Comparison of ENCODE assay signal across 8 mouse cellular contexts in genomic region chr11:107573061-107573692, GRCm38 (mm10). TPM values are rescaled to one million over a fixed set of nuclear protein-coding genes. Genes with fewer than 3 reads are reported as not detected.
A peak's percentile ranks its signal among the peaks of the same experiment; 100 is the strongest.
DNase-seq lines count a peak whose midpoint lies in the region; ATAC-seq and TF ChIP-seq lines count a peak whose summit lies in the region.

No protein-coding gene starts in this region.

- H3K9me3 ChIP-seq in limb, embryonic 14.5 days (ENCODE audit: control insufficient read depth, low read length), result no peaks in the 10 kb centered on the region
- H3K9me3 ChIP-seq in limb, embryonic 10.5 days (replicated peaks), result no peaks in the 10 kb centered on the region
- no peaks in the 10 kb centered on the region for H3K9me3 ChIP-seq in heart, embryonic 14.5 days (ENCODE audit: control insufficient read depth, low read length)
- H3K9me3 ChIP-seq in limb, embryonic 15.5 days, result no peaks in the 10 kb centered on the region
- H3K9me3 ChIP-seq in forebrain, embryonic 13.5 days (replicated peaks), result no peaks in the 10 kb centered on the region

- no peak overlapping the region for H3K4me3 ChIP-seq in limb, embryonic 14.5 days (replicated peaks; ENCODE audit: low read length)
- H3K4me3 ChIP-seq in limb, embryonic 10.5 days, result no peak overlapping the region
- H3K4me3 ChIP-seq in heart, embryonic 14.5 days (ENCODE audit: control insufficient read depth in 1 of 2, insufficient read depth in 1 of 2, low read depth in 1 of 2, low read length in 2 of 2), result no peak overlapping the region
- H3K4me3 ChIP-seq in limb, embryonic 15.5 days, result no peak overlapping the region
- no peak overlapping the region for H3K4me3 ChIP-seq in forebrain, embryonic 13.5 days

- H3K4me1 ChIP-seq in limb, embryonic 14.5 days (ENCODE audit: control insufficient read depth, insufficient read depth, low read length), result 0 out of 2 replicates have a peak, but pooled peaks cover 4% of the 10 kb centered on the region
- peaks cover 19% of the 10 kb centered on the region for H3K4me1 ChIP-seq in limb, embryonic 10.5 days
- peaks cover 16 to 34% of the 10 kb centered on the region in 2 experiments for H3K4me1 ChIP-seq in heart, embryonic 14.5 days (ENCODE audit: control insufficient read depth in 2 of 2, insufficient read depth in 2 of 2, low read length in 2 of 2)
- H3K4me1 ChIP-seq in limb, embryonic 15.5 days, result peaks cover 16% of the 10 kb centered on the region
- H3K4me1 ChIP-seq in forebrain, embryonic 13.5 days, result no peaks in the 10 kb centered on the region

- no peak overlapping the region for H3K4me2 ChIP-seq in limb, embryonic 14.5 days (replicated peaks; ENCODE audit: low read depth, low read length, severe bottlenecking)
- H3K4me2 ChIP-seq in heart, embryonic 14.5 days (ENCODE audit: low read length), result peak overlapping the region; percentile 32
- no peak overlapping the region for H3K4me2 ChIP-seq in limb, embryonic 15.5 days
- no peak overlapping the region for H3K4me2 ChIP-seq in forebrain, embryonic 13.5 days

- H3K9ac ChIP-seq in limb, embryonic 14.5 days (ENCODE audit: low read depth, low read length, severe bottlenecking), result no peak overlapping the region
- H3K9ac ChIP-seq in heart, embryonic 14.5 days (ENCODE audit: low read length), result peak overlapping the region; percentile 50
- no peak overlapping the region for H3K9ac ChIP-seq in limb, embryonic 15.5 days
- no peak overlapping the region for H3K9ac ChIP-seq in forebrain, embryonic 13.5 days

- TF ChIP-seq POLR2A in limb, embryonic 14.5 days (IDR thresholded peaks at IDR 0.05; ENCODE audit: borderline replicate concordance, extremely low read depth, insufficient read depth, insufficient read length), result no peak

- no peak for DNase-seq in limb, embryonic 14.5 days (ENCODE audit: low spot score)
- no peak for DNase-seq in limb, embryonic 10.5 days (ENCODE audit: low spot score)
- peak; percentile 50 for DNase-seq in ovary, postnatal 36 days (ENCODE audit: low spot score)
- no peak for DNase-seq in right cerebral cortex, adult 18-20 months
- DNase-seq in cerebellum, adult 8-10 months, result no peak

- peaks cover 42% of the 10 kb centered on the region for H3K36me3 ChIP-seq in limb, embryonic 14.5 days (ENCODE audit: control insufficient read depth, insufficient read depth, low read length)
- peaks cover 82% of the 10 kb centered on the region for H3K36me3 ChIP-seq in limb, embryonic 10.5 days
- H3K36me3 ChIP-seq in heart, embryonic 14.5 days (ENCODE audit: control insufficient read depth, insufficient read depth, low read length), result peaks cover 31% of the 10 kb centered on the region
- peaks cover 49% of the 10 kb centered on the region for H3K36me3 ChIP-seq in limb, embryonic 15.5 days
- H3K36me3 ChIP-seq in forebrain, embryonic 13.5 days (ENCODE audit: poor library complexity, severe bottlenecking), result peaks cover 54% of the 10 kb centered on the region

- ATAC-seq in limb, embryonic 14.5 days (ENCODE audit: low FRiP score, low read depth), result no peak
- no peak for ATAC-seq in heart, embryonic 14.5 days (ENCODE audit: insufficient number of reproducible peaks, insufficient read depth, low FRiP score, low read depth)
- no peak for ATAC-seq in limb, embryonic 15.5 days (ENCODE audit: insufficient number of reproducible peaks, low FRiP score, low TSS enrichment, low read depth)
- ATAC-seq in forebrain, embryonic 13.5 days, result no peak

- 52% methylated on average over 11 of the region's 11 CpGs for WGBS in limb, embryonic 14.5 days
- 47% methylated on average over 11 of the region's 11 CpGs for WGBS in limb, embryonic 10.5 days
- WGBS in heart, embryonic 14.5 days, result 50% methylated on average over 11 of the region's 11 CpGs
- 43% methylated on average over 11 of the region's 11 CpGs for WGBS in limb, embryonic 15.5 days
- WGBS in forebrain, embryonic 13.5 days, result 84% methylated on average over 11 of the region's 11 CpGs

- no peaks in the 10 kb centered on the region for H3K27me3 ChIP-seq in limb, embryonic 14.5 days (ENCODE audit: control insufficient read depth, insufficient read depth, low read length)
- no peaks in the 10 kb centered on the region for H3K27me3 ChIP-seq in limb, embryonic 10.5 days (ENCODE audit: low read depth, poor library complexity, severe bottlenecking)
- H3K27me3 ChIP-seq in heart, embryonic 14.5 days (ENCODE audit: control insufficient read depth, insufficient read depth, low read length), result no peaks in the 10 kb centered on the region
- H3K27me3 ChIP-seq in limb, embryonic 15.5 days, result no peaks in the 10 kb centered on the region
- H3K27me3 ChIP-seq in forebrain, embryonic 13.5 days, result no peaks in the 10 kb centered on the region

- H3K27ac ChIP-seq in limb, embryonic 14.5 days (replicated peaks; ENCODE audit: low read depth, low read length), result 0 out of 2 replicates have a peak overlapping the region, but pooled peaks have one; percentile 20
- H3K27ac ChIP-seq in limb, embryonic 10.5 days, result no peak overlapping the region
- H3K27ac ChIP-seq in heart, embryonic 14.5 days (replicated peaks in 1 of 2; ENCODE audit: control insufficient read depth in 1 of 2, insufficient read depth in 1 of 2, low read depth in 2 of 2, low read length in 2 of 2), result peak overlapping the region; percentile 78 to 87
- H3K27ac ChIP-seq in limb, embryonic 15.5 days, result peak overlapping the region; percentile 22; the same call in 1 of the 2 replicates
- no peak overlapping the region for H3K27ac ChIP-seq in forebrain, embryonic 13.5 days

RNA-seq across cellular contexts. Expression of gene Helz, which starts 25.4 kb away (rescaled TPM):
- 15.9 and 20.7 TPM in 2 replicates for polyA plus RNA-seq in limb, embryonic 14.5 days (2012; rRNA removed)
- polyA plus RNA-seq in limb, embryonic 14.5 days (2014; fragmentation: Nextera tagmentation; extraction: Ambion mirVana), result 21.6 and 22.4 TPM in 2 replicates
- 23.7 and 24.8 TPM in 2 replicates for polyA plus RNA-seq in limb, embryonic 10.5 days (2016; fragmentation: Nextera tagmentation; extraction: Ambion mirVana)
- 17.5 and 18.7 TPM in 2 replicates for polyA plus RNA-seq in heart, embryonic 14.5 days (2014; fragmentation: Nextera tagmentation; extraction: Ambion mirVana)
- polyA plus RNA-seq in limb, embryonic 15.5 days (2015; fragmentation: Nextera tagmentation; extraction: Ambion mirVana), result 18.3 and 20.3 TPM in 2 replicates
- polyA plus RNA-seq in forebrain, embryonic 13.5 days (2015; fragmentation: Nextera tagmentation; extraction: Ambion mirVana), result 15.6 and 15.9 TPM in 2 replicates

Comparison
In these comparisons a context has a peak if more than half of its experiments do, and no peak if none do; other contexts are left out.
1. H3K27ac ChIP-seq: peak in limb, embryonic 14.5 days (single experiment), heart, embryonic 14.5 days (2 of 2) and limb, embryonic 15.5 days (single experiment); none in limb, embryonic 10.5 days (single experiment) and forebrain, embryonic 13.5 days (single experiment).